Mouse (Mus musculus) liver, embryonic 13.5 days (tissue): Measurements from ENCODE around the gene Rnf227. TPM values are rescaled to one million over a fixed set of nuclear protein-coding genes. Genes with fewer than 3 reads are reported as not detected.
A peak's percentile ranks its signal among the peaks of the same experiment; 100 is the strongest.

Experiments used
- ATAC-seq: fragments of 200-750 bp; cut with Nextera tagmentation; 2 replicates; pipeline ENCODE4 v1.8.0; 2017; ENCODE audit warnings: low read depth, mild to moderate bottlenecking, moderate number of reproducible peaks, moderate library complexity
- DNase-seq: peaks from one replicate; pipeline ENCODE4 v3.0.0; 2022
- H3K27ac ChIP-seq: fragments of 300-500 bp; sonication (generic); 2 replicates; pipeline ENCODE4 v1.5.1; 2015; ENCODE audit warnings: moderate library complexity, mild to moderate bottlenecking, inconsistent platforms
- H3K27me3 ChIP-seq: fragments of 300-500 bp; sonication (generic); 2 replicates; pipeline ENCODE4 v1.6.1; 2015; ENCODE audit warnings: mild to moderate bottlenecking, inconsistent platforms
- H3K36me3 ChIP-seq: fragments of 300-500 bp; sonication (generic); 2 replicates; pipeline ENCODE4 v1.6.1; 2015; ENCODE audit warnings: mild to moderate bottlenecking, inconsistent platforms
- H3K4me1 ChIP-seq: fragments of 300-500 bp; sonication (generic); replicated peaks from 2 replicates; pipeline ENCODE4 v1.6.1; 2015; ENCODE audit warnings: inconsistent platforms
- H3K4me2 ChIP-seq: fragments of 300-500 bp; sonication (generic); 2 replicates; pipeline ENCODE4 v1.6.1; 2015; ENCODE audit warnings: inconsistent platforms, mild to moderate bottlenecking, moderate library complexity
- H3K4me3 ChIP-seq: fragments of 300-500 bp; sonication (generic); replicated peaks from 2 replicates; pipeline ENCODE4 v1.5.1; 2015; ENCODE audit warnings: mild to moderate bottlenecking, inconsistent platforms
- H3K9ac ChIP-seq: fragments of 300-500 bp; sonication (generic); 2 replicates; pipeline ENCODE4 v1.6.1; 2015; ENCODE audit warnings: mild to moderate bottlenecking, inconsistent platforms
- H3K9me3 ChIP-seq: fragments of 300-500 bp; sonication (generic); replicated peaks from 2 replicates; pipeline ENCODE4 v1.6.1; 2016; ENCODE audit warnings: inconsistent platforms
- WGBS: fragments of 180-500 bp; shearing (Covaris S2); methylation state at CpG from one replicate; pipeline ENCODE4 v1.1.7; 2015; ENCODE audit not compliant: insufficient replicate concordance; 5-methylcytosine and 5-hydroxymethylcytosine counted together
- polyA plus RNA-seq: library from polyadenylated mRNA; unstranded; fragments of >200 nt; fragmentation: Nextera tagmentation; extraction: Ambion mirVana; gene quantifications from 2 replicates; pipeline ENCODE4 v1.2.1, GENCODE M21; 2015

Gene Rnf227
- polyA plus RNA-seq, 1 experiment from 2014 or later = 1.1 TPM

DNA sequence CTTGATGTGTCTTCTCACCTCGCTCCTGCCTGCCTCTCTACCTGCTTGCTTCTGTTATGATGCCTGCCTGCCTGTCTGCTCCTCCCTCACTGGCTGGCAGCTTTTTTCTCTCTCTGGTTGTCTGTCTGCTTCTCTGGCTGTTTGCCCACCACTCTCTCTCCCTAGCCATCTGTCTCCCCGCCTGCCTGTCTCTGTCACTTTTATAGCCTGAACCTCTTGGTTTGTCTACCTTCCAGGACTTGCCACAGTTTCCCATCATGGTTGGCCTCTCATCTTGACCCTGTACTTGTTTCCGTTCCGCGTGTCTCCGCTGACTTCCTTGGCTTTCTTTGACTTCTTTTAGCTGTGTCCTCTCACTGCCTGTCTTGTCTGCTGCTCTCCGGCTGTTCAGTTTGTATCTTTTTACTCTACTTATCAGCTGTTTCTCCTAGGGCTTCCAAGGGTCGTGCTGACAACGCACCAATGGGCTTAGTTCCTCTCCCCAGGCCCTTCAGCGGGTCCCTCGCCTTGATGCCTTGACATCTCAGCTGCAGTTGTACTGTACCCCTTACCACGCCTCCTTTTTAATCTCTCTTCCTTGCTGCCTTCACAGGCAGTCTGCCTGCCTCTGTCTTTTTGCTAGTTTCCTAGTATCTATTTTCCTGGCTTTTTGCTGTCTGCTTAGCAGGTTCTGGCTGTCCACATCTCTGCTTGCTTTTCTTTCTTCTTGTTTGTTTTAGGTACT lies 32.0 kb downstream of the Rnf227 start:
- 37% methylated on average over 12 of the region's 12 CpGs for WGBS
- peak overlapping the region; percentile 24 for H3K9ac ChIP-seq
- H3K4me3 ChIP-seq = peak overlapping the region; percentile 47
- H3K36me3 ChIP-seq = no peaks in the 10 kb centered on the region
- H3K9me3 ChIP-seq = no peaks in the 10 kb centered on the region
- H3K27ac ChIP-seq = peak overlapping the region; percentile 91
- DNase-seq = no peak
- no peak for ATAC-seq
- peak overlapping the region; percentile 69 for H3K4me2 ChIP-seq
- peaks cover 39% of the 10 kb centered on the region for H3K27me3 ChIP-seq
- H3K4me1 ChIP-seq = peaks cover 78% of the 10 kb centered on the region

- 48% methylated on average over 3 of the region's 3 CpGs for WGBS
- Histone ChIP-seq H3K36me3 (no peaks in the 10 kb centered on the region), H3K27ac (peak overlapping the region; percentile 91), H3K27me3 (peaks cover 34% of the 10 kb centered on the region), H3K4me2 (peak overlapping the region; percentile 69), H3K9ac (peak overlapping the region; percentile 70; the same call in 1 of the 2 replicates), H3K9me3 (no peaks in the 10 kb centered on the region), H3K4me1 (peaks cover 78% of the 10 kb centered on the region), H3K4me3 (peak overlapping the region; percentile 47)
- DNase-seq = no peak
- no peak for ATAC-seq
These were observed 32.5 kb downstream of the Rnf227 start for GRCm38 (mm10) chr11:69372780-69373170.

GRCm38 (mm10) chr11:69373223-69373965 lies 33.1 kb downstream of the Rnf227 start:
- Histone ChIP-seq H3K4me2 (peak overlapping the region; percentile 69), H3K9ac (peak overlapping the region; percentile 70)
- peak; percentile 98 for ATAC-seq

DNA sequence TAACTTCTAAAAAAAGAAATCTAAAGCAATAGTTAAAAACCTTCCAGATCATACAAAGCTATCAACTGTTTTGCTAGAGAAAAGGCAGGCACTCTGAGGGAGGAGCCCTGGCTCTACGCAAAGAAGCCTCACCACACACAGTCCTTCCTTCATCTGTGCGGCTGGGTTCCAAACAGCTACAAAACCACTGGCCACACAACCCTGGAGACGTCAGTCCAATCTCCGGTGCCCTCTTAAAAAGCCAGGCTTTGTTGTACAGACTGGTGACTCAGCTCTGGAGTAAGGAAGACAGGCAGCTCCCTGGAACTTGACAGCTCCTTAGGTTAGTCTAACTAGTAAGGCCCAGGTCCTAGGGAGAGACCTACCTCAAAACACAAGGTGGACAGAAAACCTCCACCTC lies 35.4 kb downstream of the Rnf227 start:
- Histone ChIP-seq H3K27me3 (peaks cover 11% of the 10 kb centered on the region; the same call in 1 of the 2 replicates), H3K4me3 (no peak overlapping the region), H3K9ac (no peak overlapping the region), H3K9me3 (no peaks in the 10 kb centered on the region), H3K27ac (no peak overlapping the region), H3K4me2 (no peak overlapping the region), H3K4me1 (peaks cover 68% of the 10 kb centered on the region), H3K36me3 (no peaks in the 10 kb centered on the region)
- no peak for DNase-seq
- WGBS = 74% methylated on average over 4 of the region's 4 CpGs
- ATAC-seq = no peak

More at GRCm38 (mm10) chr11:69373223-69373965, 33.1 kb downstream of the Rnf227 start:
- Histone ChIP-seq H3K27me3 (peaks cover 28% of the 10 kb centered on the region), H3K27ac (peak overlapping the region; percentile 91), H3K36me3 (no peaks in the 10 kb centered on the region), H3K4me1 (peaks cover 72% of the 10 kb centered on the region), H3K9me3 (no peaks in the 10 kb centered on the region), H3K4me3 (peak overlapping the region; percentile 47)
- WGBS = 59% methylated on average over 16 of the region's 16 CpGs
- DNase-seq = peak; percentile 72

GRCm38 (mm10) chr11:69377766-69378165 lies 37.5 kb downstream of the Rnf227 start:
- WGBS = 63% methylated on average over 3 of the region's 3 CpGs
- no peaks in the 10 kb centered on the region for H3K36me3 ChIP-seq
- peak overlapping the region; percentile 31 for H3K27ac ChIP-seq
- H3K4me1 ChIP-seq = peaks cover 47% of the 10 kb centered on the region
- no peak overlapping the region; the same call in 1 of the 2 replicates for H3K4me2 ChIP-seq
- no peak overlapping the region for H3K4me3 ChIP-seq
- no peak overlapping the region for H3K9ac ChIP-seq
- no peaks in the 10 kb centered on the region for H3K9me3 ChIP-seq
- DNase-seq (no peak), ATAC-seq (no peak)
- H3K27me3 ChIP-seq = no peaks in the 10 kb centered on the region

DNA sequence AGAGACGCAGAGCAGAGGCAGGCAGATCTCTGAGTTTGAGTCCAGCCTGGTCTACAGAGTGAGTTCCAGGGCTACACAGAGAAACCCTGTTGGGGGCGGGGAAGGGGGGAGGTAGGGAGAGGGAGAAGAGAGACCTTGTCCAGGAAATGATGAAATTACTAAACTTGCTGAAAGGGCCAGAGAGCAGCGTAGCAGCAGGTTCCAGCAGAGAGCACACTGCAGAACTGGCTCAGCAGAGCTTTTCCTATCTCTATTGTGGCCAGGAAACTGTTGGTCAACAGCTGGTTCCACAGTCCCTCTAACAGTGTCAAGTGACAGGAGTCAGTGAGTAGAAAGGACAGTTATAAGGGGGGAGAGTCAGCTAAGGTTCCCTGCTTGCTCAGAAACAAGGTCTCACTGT lies 39.3 kb downstream of the Rnf227 start:
- Histone ChIP-seq H3K9me3 (no peaks in the 10 kb centered on the region), H3K27ac (peak overlapping the region; percentile 36; the same call in 1 of the 2 replicates), H3K4me2 (no peak overlapping the region), H3K9ac (no peak overlapping the region), H3K4me3 (no peak overlapping the region), H3K4me1 (peaks cover 29% of the 10 kb centered on the region), H3K36me3 (no peaks in the 10 kb centered on the region), H3K27me3 (no peaks in the 10 kb centered on the region)
- WGBS = 37% methylated on average over 3 of the region's 3 CpGs
- ATAC-seq (peak; percentile 55; the same call in 1 of the 2 replicates), DNase-seq (no peak)

DNA sequence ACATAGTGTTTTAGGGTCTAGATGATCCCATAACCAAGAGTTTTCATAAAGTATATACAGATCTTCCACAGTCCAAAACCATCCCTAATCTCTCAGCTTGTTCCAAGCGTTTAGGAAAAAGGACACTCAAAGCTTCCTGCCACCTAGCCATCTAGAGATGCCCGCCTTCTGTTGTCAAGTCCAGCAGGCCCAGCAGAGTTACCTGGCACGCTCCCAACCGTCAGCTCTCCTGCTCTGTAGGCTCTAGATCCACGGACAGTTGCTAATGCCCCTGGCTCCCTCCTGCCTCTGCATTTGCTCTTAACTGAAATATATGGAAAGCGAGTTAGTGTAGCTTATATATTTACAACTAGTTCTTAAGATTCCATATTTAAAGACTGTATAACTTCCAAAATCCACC lies 41.1 kb downstream of the Rnf227 start:
- Histone ChIP-seq H3K36me3 (no peaks in the 10 kb centered on the region), H3K27ac (no peak overlapping the region), H3K4me2 (no peak overlapping the region), H3K4me3 (no peak overlapping the region), H3K9ac (no peak overlapping the region), H3K4me1 (peaks cover 23% of the 10 kb centered on the region), H3K9me3 (no peaks in the 10 kb centered on the region), H3K27me3 (no peaks in the 10 kb centered on the region)
- DNase-seq (no peak), ATAC-seq (no peak)
- 74% methylated on average over 6 of the region's 6 CpGs for WGBS

GRCm38 (mm10) chr11:69382478-69383105 lies 42.3 kb downstream of the Rnf227 start:
- WGBS = 73% methylated on average over 10 of the region's 10 CpGs
- no peak overlapping the region for H3K27ac ChIP-seq
- H3K4me3 ChIP-seq = no peak overlapping the region
- no peak overlapping the region for H3K4me2 ChIP-seq
- no peaks in the 10 kb centered on the region for H3K9me3 ChIP-seq
- H3K4me1 ChIP-seq = peaks cover 12% of the 10 kb centered on the region
- no peak for ATAC-seq
- DNase-seq = no peak
- no peaks in the 10 kb centered on the region for H3K36me3 ChIP-seq
- H3K9ac ChIP-seq = no peak overlapping the region
- H3K27me3 ChIP-seq = no peaks in the 10 kb centered on the region

DNA sequence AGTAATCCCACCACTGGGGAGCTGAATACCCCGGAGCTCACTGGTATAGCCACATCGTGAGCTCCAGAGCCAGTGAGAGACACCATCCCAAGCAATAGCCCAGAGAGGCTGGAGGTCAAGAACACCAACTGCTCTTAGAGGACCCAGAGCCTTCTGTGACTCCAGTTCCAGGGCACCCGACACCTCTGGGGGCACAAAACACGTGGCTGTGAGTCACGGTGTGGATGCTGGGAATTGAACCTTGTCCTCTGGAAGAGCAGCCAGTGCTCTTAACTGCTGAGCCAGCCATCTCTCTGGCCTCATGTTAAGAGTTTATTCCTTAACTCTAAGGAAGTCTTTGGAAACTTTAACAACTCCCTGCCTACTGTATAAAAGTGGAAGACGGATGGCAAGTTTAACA lies 44.7 kb downstream of the Rnf227 start:
- no peak overlapping the region for H3K4me3 ChIP-seq
- no peak overlapping the region for H3K4me2 ChIP-seq
- peaks cover 8% of the 10 kb centered on the region for H3K4me1 ChIP-seq
- H3K9me3 ChIP-seq = no peaks in the 10 kb centered on the region
- H3K36me3 ChIP-seq = no peaks in the 10 kb centered on the region
- no peak for ATAC-seq
- no peak overlapping the region; the same call in 1 of the 2 replicates for H3K9ac ChIP-seq
- no peaks in the 10 kb centered on the region for H3K27me3 ChIP-seq
- no peak for DNase-seq
- H3K27ac ChIP-seq = no peak overlapping the region
- 58% methylated on average over 6 of the region's 6 CpGs for WGBS

DNA sequence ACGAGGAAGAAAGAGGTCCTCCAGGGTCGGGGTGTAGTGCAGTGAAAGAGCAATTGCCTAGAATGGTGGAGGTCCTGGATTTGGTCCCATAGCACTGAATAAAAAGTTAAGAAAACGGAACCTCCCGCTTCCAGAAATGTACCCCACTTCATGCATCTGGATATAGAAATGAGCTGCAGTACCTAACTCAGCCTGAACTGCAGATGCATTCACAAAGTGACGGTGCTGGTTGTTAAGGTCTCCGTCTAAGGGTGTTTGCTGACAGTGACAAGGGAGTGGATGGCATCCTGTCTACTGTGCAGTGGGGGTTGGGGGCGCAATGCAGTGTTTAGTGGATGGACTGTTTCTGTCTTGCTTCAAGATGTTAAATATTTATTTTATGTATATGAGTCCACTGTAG lies 46.5 kb downstream of the Rnf227 start:
- Histone ChIP-seq H3K9ac (no peak overlapping the region), H3K4me3 (no peak overlapping the region), H3K36me3 (no peaks in the 10 kb centered on the region), H3K9me3 (no peaks in the 10 kb centered on the region), H3K27ac (no peak overlapping the region), H3K4me1 (peaks cover 9% of the 10 kb centered on the region), H3K4me2 (no peak overlapping the region), H3K27me3 (no peaks in the 10 kb centered on the region)
- WGBS = 67% methylated on average over 7 of the region's 7 CpGs
- DNase-seq (no peak), ATAC-seq (no peak)

DNA sequence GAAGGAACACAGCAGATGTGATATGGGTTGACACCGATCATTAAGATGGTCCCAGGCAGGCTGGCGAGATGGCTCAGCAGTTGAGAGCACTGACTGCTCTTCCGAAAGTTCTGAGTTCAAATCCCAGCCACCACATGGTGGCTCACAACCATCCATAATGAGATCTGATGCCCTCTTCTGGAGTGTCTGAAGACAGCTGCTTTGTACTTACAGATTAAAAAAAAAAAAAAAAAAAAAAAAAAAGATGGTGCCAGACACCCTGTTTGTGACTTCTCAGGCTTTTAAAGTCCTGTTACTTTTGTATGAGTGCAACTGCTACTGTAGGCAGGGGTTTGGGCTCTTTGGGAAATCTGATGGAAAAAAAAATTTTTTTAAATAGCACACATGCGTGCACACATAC lies 48.4 kb downstream of the Rnf227 start:
- H3K9ac ChIP-seq = no peak overlapping the region
- no peaks in the 10 kb centered on the region for H3K9me3 ChIP-seq
- DNase-seq (no peak), ATAC-seq (no peak)
- H3K4me3 ChIP-seq = no peak overlapping the region
- H3K4me1 ChIP-seq = peaks cover 9% of the 10 kb centered on the region
- H3K36me3 ChIP-seq = no peaks in the 10 kb centered on the region; the same call in 1 of the 2 replicates
- 82% methylated on average over 4 of the region's 4 CpGs for WGBS
- no peak overlapping the region for H3K27ac ChIP-seq
- no peaks in the 10 kb centered on the region for H3K27me3 ChIP-seq
- H3K4me2 ChIP-seq = no peak overlapping the region
